Mouse (Mus musculus): ENCODE data around the gene Ddhd1. TPM values are rescaled to one million over a fixed set of nuclear protein-coding genes. Genes with fewer than 3 reads are reported as not detected.

The Ddhd1 gene
- polyA plus RNA-seq (2012), result 7.0 and 9.5 TPM in 2 replicates

GRCm38 (mm10) chr14:45657641-45658611 is at the start of gene Ddhd1:
TSS of gene Ddhd1 (minus strand) at chr14:45658143.
- TF ChIP-seq GATA1 (IDR thresholded peaks at IDR 0.05; ENCODE audit: low read length), result no peak

DNA sequence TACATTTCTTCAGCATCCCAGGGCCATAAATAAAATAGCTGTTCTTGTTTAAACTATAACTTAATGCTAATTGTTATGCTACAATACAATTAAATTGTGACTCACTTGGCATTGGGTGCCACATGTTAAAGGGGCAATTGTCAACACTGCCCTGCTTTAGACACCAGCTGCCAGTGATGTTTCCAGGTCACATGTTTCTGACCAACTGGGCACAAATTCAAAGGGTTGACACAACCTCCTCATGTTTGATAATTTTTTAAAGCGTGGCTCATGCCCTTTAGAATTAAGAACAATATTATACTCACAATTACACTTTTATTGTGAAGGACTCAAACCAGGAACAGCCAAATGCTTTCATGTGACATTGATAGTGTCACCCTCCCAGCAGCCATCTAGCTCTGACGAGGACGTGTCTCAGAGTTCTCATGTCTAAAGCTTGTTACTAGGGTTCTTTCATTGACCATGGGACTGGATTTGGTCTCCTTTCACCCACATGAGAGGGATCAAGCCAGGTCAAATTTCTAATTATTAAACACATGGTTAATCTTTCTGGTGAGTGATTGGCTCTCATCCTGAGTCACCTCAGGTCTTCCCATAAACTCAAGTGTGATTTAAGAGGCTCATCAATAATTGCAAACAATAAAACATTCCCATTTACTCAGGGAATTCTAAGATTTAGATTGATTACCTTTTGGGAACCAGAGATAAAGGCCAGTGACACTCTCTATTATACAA is 49.4 kb upstream of the Ddhd1 start:
- no peak for TF ChIP-seq GATA1 (IDR thresholded peaks at IDR 0.05; ENCODE audit: low read length)

GRCm38 (mm10) chr14:45700031-45700572 is 42.2 kb upstream of the Ddhd1 start:
- no peak for TF ChIP-seq GATA1 (IDR thresholded peaks at IDR 0.05; ENCODE audit: low read length)

DNA sequence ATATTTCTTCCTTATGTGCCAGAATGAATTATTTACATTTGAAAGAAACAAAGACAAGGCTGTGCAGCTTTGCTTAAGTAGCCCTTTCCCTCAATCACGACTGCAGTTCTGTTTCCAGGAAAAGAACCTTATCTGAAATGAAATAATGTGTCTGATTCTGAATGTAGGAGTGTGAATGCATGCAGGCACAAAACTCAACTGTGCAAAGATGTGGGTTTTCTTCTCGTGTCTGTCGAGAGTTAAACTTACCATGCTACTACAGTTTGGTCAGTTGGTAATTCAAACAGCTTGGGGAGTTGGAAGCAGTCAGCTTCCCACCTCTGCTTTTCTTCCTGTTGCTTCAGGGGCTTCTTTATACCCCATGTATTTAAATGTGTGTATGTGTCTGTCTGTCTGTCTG is 40.9 kb upstream of the Ddhd1 start:
- TF ChIP-seq GATA1 (IDR thresholded peaks at IDR 0.05; ENCODE audit: low read length), result no peak

DNA sequence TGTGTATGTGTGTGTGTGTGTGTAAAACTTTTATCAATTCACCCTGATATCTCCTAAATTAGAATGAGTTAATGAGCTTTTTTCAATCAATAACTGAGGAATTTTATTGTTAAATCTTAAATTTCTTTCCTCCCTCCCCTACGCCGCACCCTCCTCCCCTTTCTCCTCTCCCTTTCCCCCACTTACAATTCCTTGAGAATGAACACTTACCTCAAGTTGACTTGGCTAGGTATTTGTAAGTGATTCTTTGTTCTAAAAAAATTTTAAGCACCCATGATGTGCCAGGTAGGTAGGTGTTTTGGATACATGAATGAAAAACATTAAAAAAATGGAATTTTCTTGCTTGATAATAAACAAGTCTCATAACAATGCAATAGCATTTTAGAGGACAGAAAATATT is 38.2 kb upstream of the Ddhd1 start:
- TF ChIP-seq GATA1 (IDR thresholded peaks at IDR 0.05; ENCODE audit: low read length), result no peak

GRCm38 (mm10) chr14:45693891-45694290 is 35.9 kb upstream of the Ddhd1 start:
- no peak for TF ChIP-seq GATA1 (IDR thresholded peaks at IDR 0.05; ENCODE audit: low read length)

DNA sequence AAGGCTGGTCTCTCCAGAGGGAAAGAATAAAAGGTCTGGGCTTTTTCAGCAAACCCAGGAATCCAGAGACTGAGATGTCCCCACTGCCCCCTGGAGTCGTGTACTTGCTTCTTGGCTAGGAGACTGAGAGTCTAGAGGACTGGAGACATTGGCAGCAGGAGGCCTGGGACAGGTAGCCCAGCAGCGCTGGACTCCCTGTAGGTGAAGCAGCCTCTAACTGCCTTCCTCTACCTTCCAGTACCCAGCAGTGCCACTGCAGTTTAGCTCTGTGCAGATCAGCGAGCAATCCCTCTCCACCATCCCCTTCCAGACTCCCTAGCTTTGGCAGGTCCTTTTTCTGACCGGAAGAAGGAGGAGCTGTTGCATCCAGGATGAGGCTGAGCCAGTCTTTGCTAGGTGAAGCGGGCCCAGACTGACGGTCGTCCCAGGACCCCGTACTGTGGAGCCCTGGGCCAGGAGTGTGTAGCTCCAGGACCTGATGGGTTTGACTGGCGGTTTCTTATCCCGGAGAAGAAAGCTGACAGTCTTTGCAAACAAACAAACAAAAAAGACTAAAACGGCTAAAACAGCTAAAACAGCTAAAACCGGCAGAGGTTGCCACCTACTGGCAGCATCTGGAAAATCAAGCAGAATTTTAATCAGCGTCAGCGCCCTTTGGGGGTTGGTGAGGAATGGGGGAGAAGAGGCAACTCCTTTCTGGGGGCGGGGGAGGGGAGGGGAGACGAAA is 32.7 kb upstream of the Ddhd1 start:
- TF ChIP-seq GATA1 (IDR thresholded peaks at IDR 0.05; ENCODE audit: low read length), result no peak

- TF ChIP-seq GATA1 (IDR thresholded peaks at IDR 0.05; ENCODE audit: low read length), result no peak
These were observed 27.4 kb upstream of the Ddhd1 start for GRCm38 (mm10) chr14:45685313-45685712.

GRCm38 (mm10) chr14:45676722-45677121 is 18.8 kb upstream of the Ddhd1 start:
- no peak for TF ChIP-seq GATA1 (IDR thresholded peaks at IDR 0.05; ENCODE audit: low read length)

GRCm38 (mm10) chr14:45668325-45668724 is 10.4 kb upstream of the Ddhd1 start:
- TF ChIP-seq GATA1 (IDR thresholded peaks at IDR 0.05; ENCODE audit: low read length), result no peak

- TF ChIP-seq GATA1 (IDR thresholded peaks at IDR 0.05; ENCODE audit: low read length), result no peak
These were observed 9.3 kb upstream of the Ddhd1 start for GRCm38 (mm10) chr14:45667231-45667630.

DNA sequence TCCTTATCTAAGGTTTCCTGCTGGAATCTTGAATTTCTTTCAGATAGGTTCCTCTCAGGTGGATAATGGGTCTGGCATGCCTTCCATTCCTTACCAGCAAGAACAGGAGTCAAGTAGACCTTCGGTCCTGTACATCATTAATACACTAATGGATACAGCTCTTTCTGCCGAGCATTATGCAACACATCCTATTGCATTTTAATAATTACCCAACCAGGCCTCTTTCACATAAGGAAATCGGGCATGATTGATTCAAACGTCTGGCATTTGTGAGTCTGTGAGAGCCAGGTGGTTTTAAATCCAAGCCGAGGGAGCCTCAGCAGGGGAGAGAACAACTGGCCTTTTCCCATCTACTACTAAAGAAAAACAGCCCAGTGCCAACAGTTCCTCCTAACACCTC is 3.6 kb upstream of the Ddhd1 start:
- TF ChIP-seq GATA1 (IDR thresholded peaks at IDR 0.05; ENCODE audit: low read length), result no peak

GRCm38 (mm10) chr14:45660315-45660714 is 2.4 kb upstream of the Ddhd1 start:
- no peak for TF ChIP-seq GATA1 (IDR thresholded peaks at IDR 0.05; ENCODE audit: low read length)

DNA sequence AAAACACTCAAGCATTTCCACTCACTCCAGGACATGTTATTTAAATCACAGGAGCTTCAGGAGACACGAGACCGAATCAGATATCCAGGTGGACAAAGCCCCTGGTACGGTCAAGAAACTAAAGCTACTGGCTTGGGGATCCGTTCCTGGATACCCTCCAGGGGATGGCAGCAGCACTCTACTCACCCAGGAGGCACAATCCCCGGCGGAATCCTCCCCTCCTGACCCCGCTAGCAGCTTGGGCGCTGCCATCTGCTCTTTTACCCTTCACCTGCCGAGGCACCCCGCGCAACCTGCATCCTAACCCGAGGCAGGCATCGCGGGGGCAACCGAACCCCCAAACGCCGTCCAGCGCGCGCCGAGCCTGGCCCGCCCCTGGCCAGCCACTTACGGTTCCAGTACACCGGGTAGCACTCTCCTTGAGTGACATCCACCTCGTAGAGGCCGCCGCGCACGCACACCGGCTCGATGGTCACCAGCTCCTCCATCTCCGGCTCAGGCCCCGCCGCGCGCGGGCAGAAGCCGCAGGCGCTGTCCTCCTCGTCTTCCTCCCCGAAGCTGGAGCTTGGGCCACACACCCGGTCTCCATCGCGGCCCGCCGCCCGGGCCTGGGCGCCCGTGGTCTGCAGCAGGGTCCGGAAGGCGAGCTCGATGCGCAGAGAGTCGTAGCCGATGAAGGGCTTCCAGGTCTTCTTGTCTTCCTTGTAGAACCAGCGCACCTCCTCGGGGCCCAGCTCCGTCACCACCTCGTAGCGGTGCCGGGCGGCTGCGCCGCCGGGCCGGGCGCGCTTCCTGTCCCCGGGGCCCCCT is 907 bp downstream of the Ddhd1 start:
- no peak for TF ChIP-seq GATA1 (IDR thresholded peaks at IDR 0.05; ENCODE audit: low read length)
